Mouse (Mus musculus) left cerebral cortex, adult 8-10 months (tissue): ENCODE results near the gene Pik3c2b. TPM values are rescaled to one million over a fixed set of nuclear protein-coding genes. Genes with fewer than 3 reads are reported as not detected.
A peak's percentile ranks its signal among the peaks of the same experiment; 100 is the strongest.
"Not testable (repeated sequence)": the region's sequence is repeated elsewhere in the genome, so short reads cannot be mapped to it uniquely, and the experiment has no call there.

Experiments used
- DNase-seq, 2 experiments: peaks; one replicate each; pipeline ENCODE4 v3.0.0; 2022; ENCODE audit warnings: low spot score in 2 of 2
- total RNA-seq, 4 experiments: library from RNA; stranded (reverse); gene quantifications; 2 replicates each; pipeline ENCODE4 v1.2.4; 2022

The Pik3c2b gene
- total RNA-seq, 4 experiments from 2014 or later: 19.4 to 22.5 (median 21.3) TPM

GRCm38 (mm10) chr1:133032981-133033315 is 12.5 kb upstream of the Pik3c2b start:
- no peak for DNase-seq

- peak; percentile 52 to 63 for DNase-seq
Observed at GRCm38 (mm10) chr1:133033316-133034090, 12.0 kb upstream of the Pik3c2b start.

- peak in 1 of 2 experiments; percentile 43 for DNase-seq
Observed at GRCm38 (mm10) chr1:133034091-133034460, 11.4 kb upstream of the Pik3c2b start.

- not testable (repeated sequence) for DNase-seq
Observed at GRCm38 (mm10) chr1:133034682-133035081, 10.8 kb upstream of the Pik3c2b start.

GRCm38 (mm10) chr1:133039505-133039949 is 5.9 kb upstream of the Pik3c2b start:
- DNase-seq: no peak

GRCm38 (mm10) chr1:133045861-133046440 is 484 bp downstream of the Pik3c2b start:
- peak; percentile 46 to 51 for DNase-seq

- no peak for DNase-seq
Observed at GRCm38 (mm10) chr1:133046441-133046931, 1.0 kb downstream of the Pik3c2b start.

- DNase-seq: no peak
Observed at GRCm38 (mm10) chr1:133047575-133047974, 2.1 kb downstream of the Pik3c2b start.

GRCm38 (mm10) chr1:133048690-133049089 is 3.2 kb downstream of the Pik3c2b start:
- DNase-seq: no peak

GRCm38 (mm10) chr1:133050001-133050431 is 4.5 kb downstream of the Pik3c2b start:
- no peak for DNase-seq

- no peak for DNase-seq
Observed at GRCm38 (mm10) chr1:133051829-133052228, 6.4 kb downstream of the Pik3c2b start.

GRCm38 (mm10) chr1:133053034-133053433 is 7.6 kb downstream of the Pik3c2b start:
- DNase-seq: no peak

GRCm38 (mm10) chr1:133054326-133054725 is 8.9 kb downstream of the Pik3c2b start:
- no peak for DNase-seq

- DNase-seq: no peak
Observed at GRCm38 (mm10) chr1:133057345-133058034, 12.0 kb downstream of the Pik3c2b start.

- DNase-seq: no peak
Observed at GRCm38 (mm10) chr1:133059592-133059991, 14.1 kb downstream of the Pik3c2b start.

- no peak for DNase-seq
Observed at GRCm38 (mm10) chr1:133060681-133061080, 15.2 kb downstream of the Pik3c2b start.

- no peak for DNase-seq
Observed at GRCm38 (mm10) chr1:133063164-133063563, 17.7 kb downstream of the Pik3c2b start.

- no peak for DNase-seq
Observed at GRCm38 (mm10) chr1:133068268-133068667, 22.8 kb downstream of the Pik3c2b start.

- peak; percentile 36 to 73 for DNase-seq
Observed at GRCm38 (mm10) chr1:133068669-133069274, 23.3 kb downstream of the Pik3c2b start.

GRCm38 (mm10) chr1:133069275-133070120 is 24.0 kb downstream of the Pik3c2b start:
- peak in 1 of 2 experiments; percentile 36 for DNase-seq

GRCm38 (mm10) chr1:133070157-133070556 is 24.7 kb downstream of the Pik3c2b start:
- DNase-seq: no peak
